Comparison of ENCODE assay signal across 8 mouse cellular contexts in the genomic region with DNA sequence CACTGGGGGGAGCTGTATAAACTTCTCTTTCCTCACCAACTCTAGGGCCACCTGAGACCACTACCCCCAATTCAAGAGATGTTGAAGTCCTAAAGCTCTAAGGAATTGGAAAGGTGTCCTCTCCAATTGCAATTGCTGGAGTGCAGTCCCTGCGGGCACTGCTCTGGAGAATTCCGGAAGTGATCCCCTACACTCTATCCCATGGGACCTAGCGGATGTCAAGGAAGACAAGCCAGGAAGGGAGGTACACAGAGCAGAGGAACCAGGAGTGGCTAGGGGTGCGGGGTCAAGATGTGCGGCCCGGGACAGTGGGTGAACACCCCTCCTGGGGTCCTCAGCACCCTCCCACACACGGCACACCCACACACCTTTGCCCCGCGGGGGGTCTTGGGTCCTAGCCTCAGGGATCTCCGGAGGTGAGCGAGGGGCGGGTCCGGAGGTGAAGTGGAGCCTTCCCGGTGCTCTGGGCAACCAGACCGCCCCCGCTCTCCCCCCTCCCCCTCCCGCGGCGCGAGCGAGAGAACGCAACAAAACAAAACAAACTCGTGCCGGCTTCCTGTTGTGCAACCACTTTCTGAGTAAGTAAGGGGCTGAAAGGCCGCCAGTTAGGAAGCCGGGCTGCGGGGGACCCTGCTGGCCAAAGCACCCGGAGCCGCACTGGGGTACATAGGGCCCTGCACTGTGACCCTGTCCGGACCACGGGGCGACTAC. TPM values are rescaled to one million over a fixed set of nuclear protein-coding genes. Genes with fewer than 3 reads are reported as not detected.
DNase-seq lines count a peak whose midpoint lies in the region; ATAC-seq and TF ChIP-seq lines count a peak whose summit lies in the region.

No protein-coding gene starts in this region.

- no peak for TF ChIP-seq CTCF in cerebellum, adult 2 months (IDR thresholded peaks at IDR 0.05; ENCODE audit: borderline replicate concordance, insufficient read depth, low read depth, low read length)
- no peak for TF ChIP-seq CTCF in lung, embryonic 14.5 days (IDR thresholded peaks at IDR 0.05; ENCODE audit: low read depth)
- TF ChIP-seq CTCF in olfactory bulb, adult 2 months (IDR thresholded peaks at IDR 0.05; ENCODE audit: insufficient read depth, low read depth, low read length) = no peak

- peaks cover 6% of the 10 kb centered on the region; the same call in 1 of the 2 replicates for H3K27me3 ChIP-seq in cerebellum, adult 2 months (ENCODE audit: control insufficient read depth, insufficient read depth, low read length)
- peaks cover 15% of the 10 kb centered on the region for H3K27me3 ChIP-seq in lung, embryonic 14.5 days (ENCODE audit: insufficient read depth, low read length)

- H3K9ac ChIP-seq in lung, embryonic 14.5 days = peak overlapping the region; percentile 55

- ATAC-seq in lung, embryonic 14.5 days (ENCODE audit: insufficient read depth) = peak; percentile 21; the same call in 1 of the 2 replicates

- no peaks in the 10 kb centered on the region for H3K4me1 ChIP-seq in cerebellum, adult 2 months (ENCODE audit: control insufficient read depth, insufficient read depth, low read length)
- H3K4me1 ChIP-seq in brown adipose tissue, adult 24 weeks (ENCODE audit: control insufficient read depth, insufficient read depth, insufficient read length, low read length) = peaks cover 15% of the 10 kb centered on the region; the same call in 1 of the 2 replicates
- H3K4me1 ChIP-seq in lung, embryonic 14.5 days (ENCODE audit: insufficient read depth) = peaks cover 10% of the 10 kb centered on the region
- peaks cover 22% of the 10 kb centered on the region for H3K4me1 ChIP-seq in olfactory bulb, adult 2 months (ENCODE audit: control insufficient read depth, insufficient read depth, low read length)

- no peaks in the 10 kb centered on the region for H3K36me3 ChIP-seq in lung, embryonic 14.5 days (ENCODE audit: insufficient read depth)

- H3K27ac ChIP-seq in cerebellum, adult 2 months (ENCODE audit: insufficient read depth, low read length) = no peak overlapping the region
- H3K27ac ChIP-seq in brown adipose tissue, adult 24 weeks (replicated peaks; ENCODE audit: low read depth, low read length) = no peak overlapping the region
- H3K27ac ChIP-seq in lung, embryonic 14.5 days (ENCODE audit: low read depth) = no peak overlapping the region
- H3K27ac ChIP-seq in olfactory bulb, adult 2 months (ENCODE audit: insufficient read depth, low read depth, low read length) = no peak overlapping the region

- no peak for TF ChIP-seq POLR2A in cerebellum, adult 2 months (IDR thresholded peaks at IDR 0.05; ENCODE audit: borderline replicate concordance, insufficient read depth, low read length)
- TF ChIP-seq POLR2A in olfactory bulb, adult 2 months (IDR thresholded peaks at IDR 0.05; ENCODE audit: insufficient read depth, low read depth, low read length) = no peak

- H3K4me2 ChIP-seq in lung, embryonic 14.5 days = peak overlapping the region; percentile 99

- 2% methylated on average over 28 of the region's 32 CpGs for WGBS in cerebellum, adult 2 months
- 1% methylated on average over 32 of the region's 32 CpGs for WGBS in lung, embryonic 14.5 days
- WGBS in olfactory bulb, adult 2 months = 4% methylated on average over 31 of the region's 32 CpGs

- peak overlapping the region; percentile 20 for H3K4me3 ChIP-seq in cerebellum, adult 2 months (replicated peaks; ENCODE audit: insufficient read depth, low read depth, low read length)
- peak overlapping the region; percentile 73 for H3K4me3 ChIP-seq in brown adipose tissue, adult 24 weeks (ENCODE audit: insufficient read depth, low read depth, low read length)
- H3K4me3 ChIP-seq in lung, embryonic 14.5 days (ENCODE audit: low read depth, low read length) = peak overlapping the region; percentile 54
- H3K4me3 ChIP-seq in olfactory bulb, adult 2 months (ENCODE audit: insufficient read depth, low read depth, low read length) = peak overlapping the region; percentile 55

- peak in 1 of 2 experiments; percentile 6 for DNase-seq in cerebellum, adult 2 months
- DNase-seq in cerebellum, adult 9-11 months = no peak
- peak; percentile 96 for DNase-seq in heart, adult 11 months
- peak; percentile 65 for DNase-seq in kidney, adult 11 months
- DNase-seq in lung, embryonic 14.5 days = peak; percentile 75
- no peak for DNase-seq in layer of hippocampus, adult 9-11 months

- no peaks in the 10 kb centered on the region for H3K9me3 ChIP-seq in lung, embryonic 14.5 days (ENCODE audit: low read depth, low read length)

RNA-seq across cellular contexts. Expression of gene Glis3, which starts 2.0 kb away (rescaled TPM):
- polyA plus RNA-seq in cerebellum, adult 2 months (2012; rRNA removed) = 0.59 and 0.63 TPM in 2 replicates
- polyA plus RNA-seq in brown adipose tissue, adult 24 weeks (2012; ENCODE audit: insufficient read depth, insufficient read length, missing spikeins) = 1.7 and 4.2 TPM in 2 replicates
- polyA plus RNA-seq in lung, embryonic 14.5 days (2014; fragmentation: Nextera tagmentation; extraction: Ambion mirVana) = 4.0 and 4.7 TPM in 2 replicates
- polyA plus RNA-seq in olfactory bulb, adult 2 months (2012; ENCODE audit: insufficient read depth, insufficient read length, low replicate concordance, missing spikeins) = not detected in 2 replicates

Comparison
In these comparisons a context has a peak if more than half of its experiments do, and no peak if none do; other contexts are left out.
1. DNase-seq: peak in heart, adult 11 months (single experiment), kidney, adult 11 months (single experiment) and lung, embryonic 14.5 days (single experiment); none in cerebellum, adult 9-11 months (single experiment) and layer of hippocampus, adult 9-11 months (single experiment).
2. H3K4me3 ChIP-seq: peak in every context shown above with its lines; median percentile 73 in brown adipose tissue, adult 24 weeks; 55 in olfactory bulb, adult 2 months; 54 in lung, embryonic 14.5 days; 20 in cerebellum, adult 2 months.